Mouse (Mus musculus): ENCODE results near the gene Nedd9.

The Nedd9 gene

DNA sequence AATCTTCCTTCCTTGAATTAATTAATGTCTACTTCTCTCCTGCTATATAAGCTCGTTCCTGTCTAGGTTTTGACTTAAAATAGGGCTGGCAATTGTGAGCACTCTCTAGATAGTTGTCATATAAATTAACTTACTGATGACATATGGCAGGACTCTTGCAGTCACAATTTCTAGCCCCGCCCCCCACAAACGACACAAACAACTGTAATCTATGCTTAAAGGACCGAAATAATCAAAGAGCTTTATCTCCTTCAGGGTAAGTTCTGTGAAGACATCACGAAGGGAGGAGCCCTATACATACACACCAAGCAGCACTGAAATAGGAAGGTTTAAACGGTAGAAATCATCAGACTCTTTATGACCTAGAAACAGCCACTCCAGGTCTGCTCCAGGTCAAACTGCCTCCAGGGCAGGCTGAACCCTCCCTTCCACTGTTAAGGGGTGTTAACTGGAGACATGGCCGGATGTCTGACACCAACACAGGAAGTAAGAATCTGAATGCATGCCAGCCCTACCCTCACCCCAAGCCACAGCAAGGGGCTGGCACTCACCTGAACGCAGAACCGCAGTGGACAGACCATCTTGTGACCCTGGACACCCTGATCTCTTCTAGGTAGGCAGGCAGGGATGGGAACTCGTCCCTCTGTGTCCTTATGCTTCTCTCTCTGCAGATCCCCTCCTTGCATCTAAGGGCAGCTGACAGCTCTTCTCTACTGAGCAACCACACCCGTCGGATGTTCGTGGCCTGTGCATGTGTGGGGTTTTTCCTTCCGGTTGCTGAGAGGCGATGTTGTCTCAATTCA lies at the start of gene Nedd9:
TSS of gene Nedd9 (minus strand) at position 757 of the 803 bp plus-strand sequence.
- no peak for DNase-seq (ENCODE audit: low read depth, low spot score)

DNA sequence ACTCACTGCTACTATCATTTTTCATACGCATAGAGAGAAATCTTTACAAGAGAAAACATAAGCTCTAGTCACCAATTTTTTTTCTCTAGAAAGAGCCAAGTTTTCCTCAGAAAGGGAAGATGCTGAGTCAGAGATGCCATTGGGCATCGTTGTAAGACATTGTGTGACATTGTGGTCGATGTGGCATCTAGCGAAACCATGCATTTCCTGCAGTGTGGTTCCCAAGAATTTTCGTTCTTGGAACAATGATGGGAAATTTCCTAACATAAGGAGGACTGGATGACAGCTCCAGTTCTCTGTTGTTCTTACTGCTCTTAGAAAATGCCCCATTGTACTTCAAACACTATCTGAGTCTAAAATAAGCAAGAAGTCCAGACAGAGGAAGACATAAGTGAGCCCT lies 45.5 kb upstream of the Nedd9 start:
- DNase-seq (ENCODE audit: low read depth, low spot score): no peak

DNA sequence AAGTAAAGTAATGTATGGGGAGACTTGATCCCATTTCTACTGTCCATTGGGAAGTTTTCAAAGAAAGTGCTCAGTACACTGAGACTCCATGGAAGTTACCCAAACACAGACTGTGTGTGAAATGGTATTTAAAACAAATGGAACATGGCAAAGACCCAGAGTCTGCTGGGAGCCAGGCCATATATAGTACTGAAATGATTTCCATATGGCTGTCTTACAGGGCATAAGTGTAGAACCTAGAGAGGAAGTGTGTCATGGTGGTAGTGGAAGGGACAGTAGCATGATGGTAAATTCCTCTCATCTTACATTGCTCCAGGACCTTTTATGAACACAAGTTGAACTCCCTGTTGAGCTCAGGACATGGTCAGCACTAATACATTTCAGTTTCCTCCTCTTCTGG lies 43.2 kb upstream of the Nedd9 start:
- no peak for DNase-seq (ENCODE audit: low read depth, low spot score)

DNA sequence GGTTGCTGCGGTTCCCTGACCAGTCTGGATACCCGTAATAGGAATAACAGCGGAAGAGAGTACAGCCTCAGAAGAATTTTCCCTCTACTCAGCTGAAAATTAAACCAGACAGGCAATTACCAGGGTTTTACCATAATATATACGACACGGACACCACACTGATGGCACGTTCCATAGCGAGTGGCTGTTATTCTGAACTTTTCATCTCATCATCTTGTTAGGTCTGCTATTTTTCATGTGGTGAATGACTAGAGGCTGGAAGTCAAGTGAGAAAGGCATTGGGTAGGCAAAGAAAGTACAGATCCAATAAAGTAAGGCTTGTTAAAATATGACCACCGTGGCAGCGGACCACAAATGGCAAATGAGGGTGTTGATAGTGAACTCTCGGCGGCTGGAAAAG lies 37.0 kb upstream of the Nedd9 start:
- DNase-seq (ENCODE audit: low read depth, low spot score): no peak

DNA sequence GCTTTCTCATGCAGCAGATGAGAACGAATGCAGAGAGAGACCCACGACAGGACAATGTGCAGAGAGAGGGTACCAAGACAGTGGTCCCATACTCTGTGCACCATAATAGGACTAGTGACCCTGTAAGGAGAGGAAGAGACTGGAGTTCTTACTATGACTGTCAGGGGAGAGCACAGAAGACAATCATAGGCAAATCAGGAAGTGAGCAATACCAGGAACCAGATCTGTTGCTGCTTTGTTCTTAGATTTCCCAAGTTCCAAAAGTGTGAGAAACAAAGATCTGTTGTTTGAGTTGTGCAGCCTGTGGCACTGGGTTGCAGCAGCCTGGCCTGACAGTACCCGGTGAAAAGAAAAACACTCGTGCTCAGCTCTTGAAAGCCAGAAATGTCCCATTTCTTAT lies 34.1 kb upstream of the Nedd9 start:
- no peak for DNase-seq (ENCODE audit: low read depth, low spot score)

DNA sequence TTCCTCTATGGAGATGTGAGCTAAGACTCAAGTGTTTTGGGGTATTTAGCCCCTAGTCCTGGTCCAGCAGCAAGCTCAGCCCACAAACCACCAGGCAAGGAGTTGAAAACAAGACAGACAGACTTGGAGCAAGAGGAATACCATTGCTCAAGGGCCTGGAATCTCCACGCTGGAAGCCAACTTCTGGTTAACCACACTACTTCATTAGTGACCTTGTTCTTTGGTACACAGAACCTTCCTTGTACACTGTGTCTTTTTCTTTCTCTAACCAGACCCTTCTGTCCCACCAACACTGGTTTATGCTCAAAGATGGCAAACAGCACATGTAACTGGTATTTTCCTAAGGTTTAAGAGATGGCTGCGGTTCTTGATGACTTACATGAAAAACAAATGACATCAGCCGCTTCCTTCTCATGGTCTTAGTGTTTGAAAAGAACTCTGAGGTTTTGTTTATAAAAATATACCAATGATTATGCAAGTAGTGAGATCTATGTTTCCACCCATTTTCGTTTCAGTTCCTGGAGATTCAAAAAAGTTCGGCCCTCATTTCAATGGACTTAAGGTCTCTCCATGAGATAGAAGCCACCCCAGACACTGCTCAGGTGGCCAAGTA lies 33.5 kb upstream of the Nedd9 start:
- DNase-seq (ENCODE audit: low read depth, low spot score): no peak

DNA sequence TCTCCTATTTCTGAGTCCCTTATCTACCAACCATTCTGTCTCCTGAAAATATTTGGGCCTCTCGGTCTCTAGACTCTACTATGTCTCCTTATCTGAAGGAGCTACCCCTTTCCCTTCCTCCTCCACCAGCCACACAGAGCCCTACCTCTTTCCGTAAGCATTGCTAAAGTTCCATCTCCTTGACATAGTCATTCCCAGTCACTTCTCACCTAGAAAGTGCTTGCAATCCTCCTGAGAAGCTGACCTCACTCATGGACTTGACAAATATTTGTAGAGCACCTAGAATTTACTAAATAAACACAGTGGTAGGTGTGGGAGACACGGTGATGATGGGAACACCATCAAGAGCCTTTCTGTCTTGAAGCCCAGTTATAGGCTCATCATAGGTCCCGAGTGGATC lies 32.6 kb upstream of the Nedd9 start:
- DNase-seq (ENCODE audit: low read depth, low spot score): no peak

DNA sequence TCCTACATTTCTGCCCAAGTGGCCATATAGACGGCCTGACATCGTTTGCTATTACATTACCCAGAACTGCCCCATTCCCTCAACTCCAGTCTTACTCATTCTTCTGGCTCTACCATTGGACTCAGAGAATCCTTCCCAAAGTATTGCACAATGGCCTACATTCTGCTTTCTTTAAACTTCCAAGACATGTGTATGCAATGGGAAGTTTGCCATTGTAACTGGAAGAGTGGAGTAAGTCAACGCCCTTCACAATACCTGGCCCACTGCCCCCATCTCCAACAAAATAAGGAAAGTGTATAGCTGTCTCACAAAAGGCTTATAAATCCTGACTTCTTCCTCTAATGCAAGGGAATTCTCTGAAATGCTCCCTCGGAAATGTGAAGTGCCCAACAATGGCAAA lies 30.0 kb upstream of the Nedd9 start:
- DNase-seq (ENCODE audit: low read depth, low spot score): no peak

DNA sequence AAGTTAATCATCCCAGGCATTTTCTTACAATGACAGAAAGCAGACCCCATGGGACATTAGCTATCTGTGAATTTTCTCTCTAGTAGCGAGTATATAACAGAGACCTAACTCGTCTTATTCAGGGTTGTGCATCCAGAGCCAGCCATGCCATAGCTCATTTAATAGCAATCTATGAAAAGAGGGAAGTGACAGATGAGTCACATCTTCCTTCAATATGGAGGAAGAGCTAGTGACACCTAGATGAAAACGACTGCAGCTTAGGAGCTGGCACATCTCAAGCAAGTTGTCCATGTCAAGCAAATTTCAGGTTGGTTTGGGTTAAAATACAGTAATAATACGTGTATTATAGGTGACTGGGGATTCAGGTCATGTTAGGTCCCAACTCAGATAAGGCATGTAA lies 28.6 kb upstream of the Nedd9 start:
- no peak for DNase-seq (ENCODE audit: low read depth, low spot score)

DNA sequence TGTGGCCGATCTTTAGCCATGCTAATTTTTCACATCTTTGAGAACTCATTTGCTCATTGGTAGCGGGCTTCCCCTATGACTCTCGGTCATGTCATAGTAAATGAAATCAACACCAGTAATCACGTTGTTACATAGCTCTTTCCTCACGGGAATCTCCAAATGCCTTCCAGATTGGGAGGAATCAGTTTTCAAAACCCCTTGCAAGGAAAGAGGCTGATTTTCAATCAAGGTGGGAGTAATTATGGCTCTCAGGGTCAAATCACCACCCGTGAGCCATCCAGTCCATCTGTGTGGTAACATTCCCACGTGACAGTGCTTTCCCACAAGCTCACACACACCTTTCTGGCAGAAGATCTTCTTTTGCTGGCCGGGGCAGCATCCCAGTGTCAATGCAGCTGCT lies 27.8 kb upstream of the Nedd9 start:
- no peak for DNase-seq (ENCODE audit: low read depth, low spot score)

DNA sequence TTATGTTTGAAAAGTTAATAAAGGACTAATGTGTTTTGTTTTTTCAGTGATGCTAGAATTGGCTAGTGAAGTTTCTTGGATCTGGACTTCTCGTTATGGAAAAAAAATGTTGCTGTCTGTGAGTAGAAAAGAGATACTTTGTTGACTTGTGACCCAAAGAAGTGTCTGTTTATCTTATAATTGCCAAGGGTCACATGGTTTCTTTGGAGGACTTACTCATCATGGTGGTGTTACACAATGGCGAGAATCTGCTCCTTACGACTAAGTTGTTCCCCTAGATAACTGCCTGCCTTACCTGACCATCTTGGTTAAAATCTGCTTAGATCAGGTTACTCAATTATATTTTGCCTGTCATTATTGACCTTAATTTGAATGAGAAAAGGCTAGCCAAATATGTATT lies 26.3 kb upstream of the Nedd9 start:
- no peak for DNase-seq (ENCODE audit: low read depth, low spot score)

DNA sequence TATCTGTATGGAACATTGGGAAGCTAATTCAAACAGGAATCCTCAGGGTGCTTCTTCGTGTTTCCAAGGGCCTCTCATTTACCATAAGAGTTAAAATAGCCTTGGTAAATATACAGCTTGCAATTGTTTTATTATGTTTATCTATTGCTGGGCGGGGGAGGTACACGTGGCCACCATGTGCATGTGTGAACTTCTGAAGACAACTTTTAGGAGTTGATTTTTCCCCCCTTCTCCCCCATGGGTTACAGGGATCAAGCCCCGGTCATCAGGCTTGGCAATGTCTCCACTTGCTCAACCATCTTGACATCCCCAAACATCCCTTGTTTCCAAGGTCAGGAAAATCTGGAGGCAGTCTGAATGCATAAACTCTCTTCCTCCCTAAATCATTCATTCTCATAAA lies 25.1 kb upstream of the Nedd9 start:
- no peak for DNase-seq (ENCODE audit: low read depth, low spot score)

DNA sequence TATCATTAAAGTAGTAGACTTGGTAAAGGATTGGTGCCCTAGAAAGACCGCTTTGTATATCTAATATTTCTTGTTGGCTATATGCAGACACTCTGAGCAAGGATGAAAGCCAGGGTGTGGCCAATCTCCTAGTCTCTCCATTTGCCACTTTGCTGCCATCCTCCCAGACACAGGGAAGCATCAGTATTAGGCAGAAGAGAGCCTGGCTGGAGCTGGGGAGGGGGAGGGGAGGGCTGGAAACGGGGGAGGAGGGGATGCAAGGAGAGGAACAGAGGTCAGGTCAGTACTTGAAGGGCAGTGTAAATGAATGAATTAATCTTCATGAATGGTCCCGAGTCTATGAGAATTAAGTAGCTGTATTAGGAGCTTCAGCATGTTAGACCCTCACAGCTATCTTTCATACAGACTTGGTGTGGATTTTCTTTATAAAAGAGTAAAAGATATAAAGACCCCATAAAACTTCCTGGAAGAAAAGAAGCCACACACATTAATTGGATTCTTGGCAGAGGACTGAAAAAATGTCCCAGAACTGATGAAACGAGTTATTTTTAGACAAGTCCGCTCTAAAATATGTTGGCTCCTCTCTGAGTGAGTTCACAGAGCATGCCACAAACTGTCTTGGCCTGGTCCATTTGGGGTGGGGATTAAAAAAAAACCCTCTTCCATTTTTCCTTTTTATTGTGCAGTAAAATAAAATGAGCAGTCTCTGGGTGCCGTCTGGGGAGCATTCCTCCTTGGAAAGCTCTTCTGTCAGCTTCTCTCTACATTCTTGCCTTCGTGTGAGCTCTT lies 23.7 kb upstream of the Nedd9 start:
- DNase-seq (ENCODE audit: low read depth, low spot score): no peak

DNA sequence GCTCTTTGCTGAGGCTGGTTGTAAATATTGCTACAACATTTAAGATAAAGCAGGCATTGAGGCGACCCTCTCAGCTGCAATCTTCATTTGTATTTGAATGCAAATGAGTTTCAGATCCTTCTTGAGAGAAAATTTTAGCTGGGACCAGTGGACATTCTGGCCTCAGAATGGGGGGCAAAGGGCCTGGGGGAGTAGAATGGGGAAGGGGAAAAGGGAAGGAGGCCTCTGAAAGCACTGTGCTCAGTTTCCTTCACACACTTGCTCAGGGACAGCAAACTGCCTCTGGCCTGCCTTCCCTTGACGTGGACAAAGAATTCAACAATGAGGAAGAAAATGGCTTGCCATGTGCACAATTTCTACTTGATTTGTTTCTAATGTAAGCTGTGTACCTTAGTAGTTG lies 18.4 kb upstream of the Nedd9 start:
- DNase-seq (ENCODE audit: low read depth, low spot score): no peak

DNA sequence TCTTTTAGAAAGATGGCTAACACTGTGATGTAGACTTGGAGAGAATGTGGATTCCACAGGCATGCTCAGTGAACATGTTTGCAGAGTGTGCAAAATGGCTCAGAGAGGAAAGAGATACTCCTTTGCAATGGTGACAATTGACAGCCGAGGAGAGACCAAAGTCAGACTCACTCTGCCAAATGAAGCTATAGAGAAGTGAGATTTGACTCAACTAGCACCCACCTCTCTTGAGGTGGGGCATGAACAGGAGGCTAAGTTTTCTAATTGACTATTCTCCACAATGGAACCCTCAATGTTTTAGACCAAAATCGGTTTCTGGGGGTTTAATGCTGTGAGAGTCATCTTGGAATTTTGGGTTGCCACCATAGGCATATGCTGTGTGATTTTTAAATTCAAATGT lies 17.8 kb upstream of the Nedd9 start:
- DNase-seq (ENCODE audit: low read depth, low spot score): no peak

DNA sequence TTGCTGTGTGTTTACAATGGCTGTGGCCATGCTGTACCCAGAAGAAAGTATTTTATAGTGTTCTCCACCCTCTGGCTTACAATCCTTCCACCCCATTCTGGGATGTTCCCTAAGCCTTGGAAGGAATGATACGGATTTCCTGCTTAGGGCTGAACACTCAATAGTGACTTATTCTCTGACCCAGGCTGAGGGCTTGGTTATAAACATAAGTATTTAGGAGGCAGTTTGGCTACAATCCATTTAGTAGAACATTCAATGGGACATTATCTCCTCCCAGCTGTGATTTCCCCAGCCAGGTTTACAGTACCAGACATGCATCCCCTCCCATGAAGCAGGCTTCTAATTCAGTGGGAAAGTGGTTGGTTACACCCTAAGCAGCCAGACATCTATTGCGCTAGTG lies 17.3 kb upstream of the Nedd9 start:
- no peak for DNase-seq (ENCODE audit: low read depth, low spot score)

DNA sequence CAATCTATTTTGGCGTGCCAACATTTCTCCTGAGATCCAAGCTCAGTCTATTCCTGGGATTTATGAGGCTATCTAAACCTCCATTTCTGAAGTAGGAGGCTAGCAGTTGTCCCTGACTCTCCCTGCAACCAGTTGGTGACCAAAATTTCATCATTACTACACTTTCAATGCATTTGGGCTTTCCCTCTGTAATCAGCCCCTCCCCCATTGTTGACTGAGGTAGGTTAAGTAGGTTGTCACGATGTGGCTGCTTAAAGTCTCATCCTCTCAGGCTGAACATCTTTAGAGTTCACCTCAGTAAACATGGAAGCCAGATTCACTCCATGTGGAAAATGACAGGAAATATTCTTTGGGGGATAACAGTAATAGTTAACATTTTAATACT lies 15.7 kb upstream of the Nedd9 start:
- no peak for DNase-seq (ENCODE audit: low read depth, low spot score)

DNA sequence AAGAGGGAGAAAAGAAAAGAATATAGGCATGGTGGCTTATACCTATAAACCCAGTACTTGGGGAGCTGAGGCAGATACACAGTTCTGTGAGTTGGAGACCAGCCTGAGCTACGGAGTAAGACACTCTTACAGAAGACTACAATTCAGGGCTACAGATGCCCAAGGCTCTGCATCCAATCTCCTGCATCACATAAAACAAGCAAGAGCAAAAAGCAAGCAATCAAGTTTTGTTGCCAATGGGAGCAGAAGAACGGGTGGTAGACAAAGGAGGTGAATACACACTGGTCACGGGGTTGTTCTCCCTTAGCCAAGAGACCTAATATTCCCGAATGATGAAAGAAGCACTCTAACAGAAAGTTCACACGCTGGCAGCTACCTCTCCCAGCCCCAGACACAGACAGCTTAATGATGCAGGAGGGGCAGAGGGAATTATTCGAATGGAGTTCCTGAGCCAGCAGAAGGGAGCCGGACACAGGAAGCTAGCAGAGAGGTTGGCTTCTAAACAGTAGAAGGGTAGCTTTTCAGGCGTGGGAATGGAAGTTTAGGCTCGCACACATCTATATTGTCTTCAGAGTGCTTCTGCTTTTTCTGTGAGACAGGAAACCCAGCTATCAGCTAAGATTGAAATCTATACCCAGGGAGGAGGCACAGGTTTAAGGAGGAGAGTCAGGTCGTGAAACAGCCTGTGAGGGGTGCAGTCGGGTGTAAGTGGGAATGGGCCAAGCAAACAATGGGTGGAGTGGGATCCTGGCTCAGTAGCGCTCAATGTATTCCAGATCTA lies 15.2 kb upstream of the Nedd9 start:
- DNase-seq (ENCODE audit: low read depth, low spot score): no peak

DNA sequence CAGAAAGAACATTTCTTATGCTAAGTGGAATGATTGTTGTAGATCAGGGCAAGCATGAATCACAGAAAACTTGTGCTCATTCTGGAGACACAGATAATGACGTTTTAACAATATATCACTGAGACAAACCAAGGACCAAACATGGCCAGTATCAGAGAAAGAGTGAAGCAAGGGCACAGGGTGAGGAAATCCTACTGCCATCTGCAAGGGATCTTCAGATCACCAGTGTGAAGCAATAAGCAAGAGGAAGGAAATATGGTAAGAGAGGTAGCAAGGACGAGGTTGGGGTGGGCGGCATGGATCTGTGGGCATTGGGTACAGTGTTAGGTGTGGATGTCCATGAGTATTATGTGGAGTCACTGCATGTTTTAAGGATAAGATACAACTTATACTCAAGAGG lies 13.6 kb upstream of the Nedd9 start:
- no peak for DNase-seq (ENCODE audit: low read depth, low spot score)

DNA sequence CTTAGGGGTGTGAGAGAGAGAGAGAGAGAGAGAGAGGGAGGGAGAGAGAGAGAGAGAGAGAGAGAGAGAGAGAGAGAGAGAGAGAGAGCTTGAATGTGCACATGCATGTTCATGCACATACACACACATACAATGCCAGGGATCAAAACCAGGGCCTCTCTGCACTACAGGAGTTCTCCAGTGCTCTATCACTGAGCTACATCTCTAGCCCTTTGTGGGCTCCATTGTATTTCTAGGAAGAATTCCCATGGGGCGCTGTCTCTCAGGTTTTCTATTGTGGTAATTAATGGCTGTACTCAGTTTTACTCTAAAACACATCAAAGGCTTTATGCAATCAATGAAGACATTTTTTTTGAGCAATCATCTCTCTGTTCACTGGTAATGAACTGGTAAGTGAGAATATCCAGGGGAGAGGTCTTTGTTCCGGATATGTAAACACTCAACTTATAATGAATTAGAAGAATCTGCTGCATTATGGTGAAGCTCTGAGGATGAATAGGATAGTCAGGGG lies 11.5 kb upstream of the Nedd9 start:
- no peak for DNase-seq (ENCODE audit: low read depth, low spot score)

DNA sequence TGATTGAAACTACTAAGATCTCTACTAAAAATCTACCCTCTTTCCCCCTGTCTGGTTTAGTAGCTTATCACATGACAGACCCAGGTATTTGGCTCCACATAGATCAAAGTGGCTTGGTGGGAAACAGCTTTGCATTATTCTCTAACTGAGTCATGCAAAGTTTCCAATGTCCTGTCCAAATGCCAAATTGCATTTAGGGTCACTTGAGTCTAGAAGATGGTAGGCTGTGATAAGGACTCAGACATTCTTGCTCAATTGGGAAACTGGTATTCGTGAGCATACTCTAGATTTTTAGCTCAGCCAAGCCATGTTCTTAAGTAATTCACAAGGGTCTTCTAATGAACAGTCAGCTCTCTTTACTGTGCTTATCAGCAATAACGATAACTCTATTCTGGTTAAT lies 7.5 kb upstream of the Nedd9 start:
- no peak for DNase-seq (ENCODE audit: low read depth, low spot score)
